Mouse (Mus musculus): Measurements from ENCODE around the gene Plxna4. TPM values are rescaled to one million over a fixed set of nuclear protein-coding genes. Genes with fewer than 3 reads are reported as not detected.

Plxna4 gene
- polyA plus RNA-seq, 1 experiment from 2014 or later, result 2.5 TPM

- Histone ChIP-seq H3K27ac (ENCODE audit: low read length) (no peak overlapping the region), H3K4me3 (ENCODE audit: low read depth, low read length) (no peak overlapping the region), H3K4me1 (ENCODE audit: insufficient read depth, low read depth, low read length) (no peaks in the 10 kb centered on the region), H3K9me3 (ENCODE audit: low read length) (no peaks in the 10 kb centered on the region), H3K4me2 (replicated peaks; ENCODE audit: low read depth, low read length) (no peak overlapping the region), H3K36me3 (ENCODE audit: insufficient read depth, low read length) (no peaks in the 10 kb centered on the region), H3K9ac (replicated peaks; ENCODE audit: low read depth) (no peak overlapping the region), H3K27me3 (replicated peaks; ENCODE audit: insufficient read depth, low read length) (no peaks in the 10 kb centered on the region)
- TF ChIP-seq EP300 (IDR thresholded peaks at IDR 0.05), result peak; percentile 50
- TF ChIP-seq CTCF (IDR thresholded peaks at IDR 0.05), result no peak
- DNase-seq (ENCODE audit: low spot score), result no peak
- 68% methylated on average over 3 of the region's 3 CpGs for WGBS
- peak; percentile 81 for ATAC-seq
These were observed 218.9 kb downstream of the Plxna4 start for GRCm38 (mm10) chr6:32369092-32369491.

DNA sequence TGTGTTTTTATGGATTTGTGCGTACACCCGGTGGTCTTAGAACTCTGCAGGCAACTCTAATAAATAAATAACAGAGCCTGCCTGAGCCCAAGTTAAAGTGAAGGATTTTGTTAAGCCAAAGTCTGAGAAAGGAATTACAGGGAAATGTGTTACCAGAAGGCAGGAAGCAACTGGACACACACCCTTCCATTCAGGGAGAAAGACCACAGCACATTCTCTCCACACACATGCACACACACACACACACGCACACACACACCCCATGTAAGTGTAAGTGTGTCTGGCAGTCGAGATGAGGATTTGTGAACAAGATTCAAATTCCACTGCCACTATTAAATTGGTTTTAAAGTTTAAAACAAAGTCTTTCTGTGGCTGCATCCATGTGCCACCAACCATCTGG lies 219.6 kb downstream of the Plxna4 start:
- H3K36me3 ChIP-seq (ENCODE audit: insufficient read depth, low read length), result no peaks in the 10 kb centered on the region
- H3K27ac ChIP-seq (ENCODE audit: low read length), result no peak overlapping the region
- no peaks in the 10 kb centered on the region for H3K9me3 ChIP-seq (ENCODE audit: low read length)
- no peak overlapping the region for H3K9ac ChIP-seq (replicated peaks; ENCODE audit: low read depth)
- H3K4me3 ChIP-seq (ENCODE audit: low read depth, low read length), result no peak overlapping the region
- DNase-seq (ENCODE audit: low spot score) (no peak), ATAC-seq (no peak)
- H3K4me2 ChIP-seq (replicated peaks; ENCODE audit: low read depth, low read length), result no peak overlapping the region
- 66% methylated on average over 4 of the region's 4 CpGs for WGBS
- no peaks in the 10 kb centered on the region for H3K27me3 ChIP-seq (replicated peaks; ENCODE audit: insufficient read depth, low read length)
- TF ChIP-seq CTCF (IDR thresholded peaks at IDR 0.05) (no peak), EP300 (IDR thresholded peaks at IDR 0.05) (no peak)
- H3K4me1 ChIP-seq (ENCODE audit: insufficient read depth, low read depth, low read length), result no peaks in the 10 kb centered on the region

- 93% methylated on average over 5 of the region's 5 CpGs for WGBS
- Histone ChIP-seq H3K4me2 (replicated peaks; ENCODE audit: low read depth, low read length) (no peak overlapping the region), H3K9ac (replicated peaks; ENCODE audit: low read depth) (no peak overlapping the region), H3K4me1 (ENCODE audit: insufficient read depth, low read depth, low read length) (no peaks in the 10 kb centered on the region), H3K27ac (ENCODE audit: low read length) (no peak overlapping the region), H3K4me3 (ENCODE audit: low read depth, low read length) (no peak overlapping the region), H3K9me3 (ENCODE audit: low read length) (no peaks in the 10 kb centered on the region), H3K36me3 (ENCODE audit: insufficient read depth, low read length) (no peaks in the 10 kb centered on the region), H3K27me3 (replicated peaks; ENCODE audit: insufficient read depth, low read length) (no peaks in the 10 kb centered on the region)
- DNase-seq (ENCODE audit: low spot score) (no peak), ATAC-seq (no peak)
- TF ChIP-seq EP300 (IDR thresholded peaks at IDR 0.05) (no peak), CTCF (IDR thresholded peaks at IDR 0.05) (no peak)
These were observed 223.1 kb downstream of the Plxna4 start for GRCm38 (mm10) chr6:32364933-32365332.

- Histone ChIP-seq H3K27ac (ENCODE audit: low read length) (no peak overlapping the region), H3K4me3 (ENCODE audit: low read depth, low read length) (no peak overlapping the region), H3K36me3 (ENCODE audit: insufficient read depth, low read length) (no peaks in the 10 kb centered on the region), H3K4me2 (replicated peaks; ENCODE audit: low read depth, low read length) (no peak overlapping the region), H3K9me3 (ENCODE audit: low read length) (no peaks in the 10 kb centered on the region), H3K9ac (replicated peaks; ENCODE audit: low read depth) (no peak overlapping the region), H3K27me3 (replicated peaks; ENCODE audit: insufficient read depth, low read length) (no peaks in the 10 kb centered on the region), H3K4me1 (ENCODE audit: insufficient read depth, low read depth, low read length) (no peaks in the 10 kb centered on the region)
- TF ChIP-seq CTCF (IDR thresholded peaks at IDR 0.05), result no peak
- no peak for TF ChIP-seq EP300 (IDR thresholded peaks at IDR 0.05)
- 49% methylated on average over 7 of the region's 7 CpGs for WGBS
- ATAC-seq, result no peak
- DNase-seq (ENCODE audit: low spot score), result peak; percentile 26
These were observed 224.4 kb downstream of the Plxna4 start for GRCm38 (mm10) chr6:32363489-32364068.

DNA sequence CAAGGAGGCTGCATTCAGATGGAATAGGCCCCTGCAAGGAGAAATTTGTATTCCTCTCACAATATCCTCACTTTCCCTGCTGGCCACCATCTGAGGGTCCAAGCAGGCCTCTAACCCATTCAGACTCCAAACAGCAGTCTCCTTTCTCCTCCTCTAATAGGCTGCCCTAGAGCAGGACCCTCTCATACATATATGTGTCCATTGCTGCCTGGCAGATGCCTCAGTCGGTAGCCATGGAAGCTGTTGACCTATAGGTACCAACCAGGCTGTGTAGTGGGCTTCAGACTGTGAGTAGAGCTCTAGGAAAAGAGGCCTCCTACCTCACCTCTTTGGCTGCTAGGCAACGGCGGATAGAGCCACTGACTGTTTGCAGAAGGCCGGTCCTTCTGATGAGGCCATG lies 225.6 kb downstream of the Plxna4 start:
- H3K27me3 ChIP-seq (replicated peaks; ENCODE audit: insufficient read depth, low read length), result no peaks in the 10 kb centered on the region
- H3K9me3 ChIP-seq (ENCODE audit: low read length), result no peaks in the 10 kb centered on the region
- no peak overlapping the region for H3K4me3 ChIP-seq (ENCODE audit: low read depth, low read length)
- no peak for ATAC-seq
- no peak overlapping the region for H3K4me2 ChIP-seq (replicated peaks; ENCODE audit: low read depth, low read length)
- H3K36me3 ChIP-seq (ENCODE audit: insufficient read depth, low read length), result no peaks in the 10 kb centered on the region
- no peak for DNase-seq (ENCODE audit: low spot score)
- H3K4me1 ChIP-seq (ENCODE audit: insufficient read depth, low read depth, low read length), result no peaks in the 10 kb centered on the region
- H3K27ac ChIP-seq (ENCODE audit: low read length), result no peak overlapping the region
- TF ChIP-seq CTCF (IDR thresholded peaks at IDR 0.05), result no peak
- TF ChIP-seq EP300 (IDR thresholded peaks at IDR 0.05), result no peak
- H3K9ac ChIP-seq (replicated peaks; ENCODE audit: low read depth), result no peak overlapping the region
- 68% methylated on average over 4 of the region's 4 CpGs for WGBS

- Histone ChIP-seq H3K36me3 (ENCODE audit: insufficient read depth, low read length) (no peaks in the 10 kb centered on the region), H3K9ac (replicated peaks; ENCODE audit: low read depth) (no peak overlapping the region), H3K4me3 (ENCODE audit: low read depth, low read length) (no peak overlapping the region), H3K27ac (ENCODE audit: low read length) (no peak overlapping the region), H3K9me3 (ENCODE audit: low read length) (no peaks in the 10 kb centered on the region), H3K27me3 (replicated peaks; ENCODE audit: insufficient read depth, low read length) (no peaks in the 10 kb centered on the region), H3K4me2 (replicated peaks; ENCODE audit: low read depth, low read length) (no peak overlapping the region), H3K4me1 (ENCODE audit: insufficient read depth, low read depth, low read length) (no peaks in the 10 kb centered on the region)
- DNase-seq (ENCODE audit: low spot score) (no peak), ATAC-seq (no peak)
- 56% methylated on average over 3 of the region's 3 CpGs for WGBS
- TF ChIP-seq CTCF (IDR thresholded peaks at IDR 0.05), result no peak
- TF ChIP-seq EP300 (IDR thresholded peaks at IDR 0.05), result no peak
These were observed 228.3 kb downstream of the Plxna4 start for GRCm38 (mm10) chr6:32359675-32360074.

DNA sequence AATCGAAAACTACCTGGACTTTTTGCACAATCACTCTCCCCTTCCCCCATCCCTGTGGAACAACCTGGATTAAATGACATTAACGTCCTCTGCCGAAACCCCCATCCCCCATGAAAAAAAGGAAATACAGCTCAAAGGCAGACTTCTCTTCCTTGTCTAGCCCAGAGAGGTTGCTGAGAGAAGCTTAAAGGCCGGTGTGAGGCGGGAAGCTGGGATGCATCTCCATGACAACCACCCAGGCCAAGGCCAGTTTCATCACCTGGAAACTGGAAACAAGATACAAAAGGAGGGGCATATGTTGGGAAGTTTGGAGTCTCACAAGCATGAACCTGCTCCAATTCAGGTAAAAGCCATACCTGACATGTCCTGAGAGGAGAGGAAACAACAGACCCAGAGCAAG lies 230.5 kb downstream of the Plxna4 start:
- no peak overlapping the region for H3K9ac ChIP-seq (replicated peaks; ENCODE audit: low read depth)
- ATAC-seq, result no peak
- H3K36me3 ChIP-seq (ENCODE audit: insufficient read depth, low read length), result no peaks in the 10 kb centered on the region
- no peak overlapping the region for H3K27ac ChIP-seq (ENCODE audit: low read length)
- no peak overlapping the region for H3K4me2 ChIP-seq (replicated peaks; ENCODE audit: low read depth, low read length)
- H3K4me3 ChIP-seq (ENCODE audit: low read depth, low read length), result no peak overlapping the region
- WGBS, result 73% methylated on average over 5 of the region's 5 CpGs
- DNase-seq (ENCODE audit: low spot score), result no peak
- no peaks in the 10 kb centered on the region for H3K4me1 ChIP-seq (ENCODE audit: insufficient read depth, low read depth, low read length)
- no peaks in the 10 kb centered on the region for H3K9me3 ChIP-seq (ENCODE audit: low read length)
- TF ChIP-seq EP300 (IDR thresholded peaks at IDR 0.05) (no peak), CTCF (IDR thresholded peaks at IDR 0.05) (no peak)
- no peaks in the 10 kb centered on the region for H3K27me3 ChIP-seq (replicated peaks; ENCODE audit: insufficient read depth, low read length)
